Mouse (Mus musculus): ENCODE measurements around the gene Snap91. TPM values are rescaled to one million over a fixed set of nuclear protein-coding genes. Genes with fewer than 3 reads are reported as not detected.

Snap91 gene
- total RNA-seq, 1 experiment from 2014 or later = not detected

GRCm38 (mm10) chr9:86772897-86773296, 107.6 kb downstream of the Snap91 start:
- no peak for ATAC-seq (replicated peaks; ENCODE audit: insufficient number of reproducible peaks, low FRiP score, low TSS enrichment, poor library complexity, severe bottlenecking)

GRCm38 (mm10) chr9:86766991-86767390, 113.5 kb downstream of the Snap91 start:
- ATAC-seq (replicated peaks; ENCODE audit: insufficient number of reproducible peaks, low FRiP score, low TSS enrichment, poor library complexity, severe bottlenecking) = no peak

- no peak for ATAC-seq (replicated peaks; ENCODE audit: insufficient number of reproducible peaks, low FRiP score, low TSS enrichment, poor library complexity, severe bottlenecking)
These were observed 116.5 kb downstream of the Snap91 start for GRCm38 (mm10) chr9:86764002-86764401.

- no peak for ATAC-seq (replicated peaks; ENCODE audit: insufficient number of reproducible peaks, low FRiP score, low TSS enrichment, poor library complexity, severe bottlenecking)
These were observed 117.7 kb downstream of the Snap91 start for GRCm38 (mm10) chr9:86762477-86763376.

GRCm38 (mm10) chr9:86745926-86746581, 134.4 kb downstream of the Snap91 start:
- no peak for ATAC-seq (replicated peaks; ENCODE audit: insufficient number of reproducible peaks, low FRiP score, low TSS enrichment, poor library complexity, severe bottlenecking)

- ATAC-seq (replicated peaks; ENCODE audit: insufficient number of reproducible peaks, low FRiP score, low TSS enrichment, poor library complexity, severe bottlenecking) = no peak
These were observed 136.4 kb downstream of the Snap91 start for GRCm38 (mm10) chr9:86744041-86744440.

- no peak for ATAC-seq (replicated peaks; ENCODE audit: insufficient number of reproducible peaks, low FRiP score, low TSS enrichment, poor library complexity, severe bottlenecking)
These were observed 137.2 kb downstream of the Snap91 start, which contains the start of gene Prss35 for GRCm38 (mm10) chr9:86742959-86743911. Gene Prss35, plus strand, starts transcription at chr9:86743649.

GRCm38 (mm10) chr9:86739971-86740370, 140.5 kb downstream of the Snap91 start:
- ATAC-seq (replicated peaks; ENCODE audit: insufficient number of reproducible peaks, low FRiP score, low TSS enrichment, poor library complexity, severe bottlenecking) = no peak

- ATAC-seq (replicated peaks; ENCODE audit: insufficient number of reproducible peaks, low FRiP score, low TSS enrichment, poor library complexity, severe bottlenecking) = no peak
These were observed 141.7 kb downstream of the Snap91 start for GRCm38 (mm10) chr9:86738801-86739200.

- ATAC-seq (replicated peaks; ENCODE audit: insufficient number of reproducible peaks, low FRiP score, low TSS enrichment, poor library complexity, severe bottlenecking) = no peak
These were observed 142.4 kb downstream of the Snap91 start for GRCm38 (mm10) chr9:86738067-86738466.

- no peak for ATAC-seq (replicated peaks; ENCODE audit: insufficient number of reproducible peaks, low FRiP score, low TSS enrichment, poor library complexity, severe bottlenecking)
These were observed 143.5 kb downstream of the Snap91 start for GRCm38 (mm10) chr9:86736991-86737390.

- no peak for ATAC-seq (replicated peaks; ENCODE audit: insufficient number of reproducible peaks, low FRiP score, low TSS enrichment, poor library complexity, severe bottlenecking)
These were observed 145.7 kb downstream of the Snap91 start for GRCm38 (mm10) chr9:86734795-86735194.

GRCm38 (mm10) chr9:86734357-86734756, 146.1 kb downstream of the Snap91 start:
- ATAC-seq (replicated peaks; ENCODE audit: insufficient number of reproducible peaks, low FRiP score, low TSS enrichment, poor library complexity, severe bottlenecking) = no peak

GRCm38 (mm10) chr9:86729811-86730210, 150.6 kb downstream of the Snap91 start:
- no peak for ATAC-seq (replicated peaks; ENCODE audit: insufficient number of reproducible peaks, low FRiP score, low TSS enrichment, poor library complexity, severe bottlenecking)

- no peak for ATAC-seq (replicated peaks; ENCODE audit: insufficient number of reproducible peaks, low FRiP score, low TSS enrichment, poor library complexity, severe bottlenecking)
These were observed 151.4 kb downstream of the Snap91 start for GRCm38 (mm10) chr9:86729084-86729483.

- no peak for ATAC-seq (replicated peaks; ENCODE audit: insufficient number of reproducible peaks, low FRiP score, low TSS enrichment, poor library complexity, severe bottlenecking)
These were observed 152.1 kb downstream of the Snap91 start for GRCm38 (mm10) chr9:86728214-86728814.

GRCm38 (mm10) chr9:86726381-86726720, 154.1 kb downstream of the Snap91 start:
- ATAC-seq (replicated peaks; ENCODE audit: insufficient number of reproducible peaks, low FRiP score, low TSS enrichment, poor library complexity, severe bottlenecking) = no peak

- ATAC-seq (replicated peaks; ENCODE audit: insufficient number of reproducible peaks, low FRiP score, low TSS enrichment, poor library complexity, severe bottlenecking) = no peak
These were observed 154.7 kb downstream of the Snap91 start for GRCm38 (mm10) chr9:86725604-86726380.
